Mouse (Mus musculus) lung, postnatal 10 days (tissue): Measurements from ENCODE around the gene Apom.

Source experiments
- DNase-seq: peaks from one replicate; pipeline ENCODE4 v3.0.0; 2021

Apom gene

GRCm38 (mm10) chr17:35131500-35132173 lies at the start of gene Apom:
Gene Apom (minus strand): TSS chr17:35132050.
- no peak for DNase-seq

- DNase-seq: no peak
These were observed 48.2 kb upstream of the Apom start for GRCm38 (mm10) chr17:35180093-35180492.

GRCm38 (mm10) chr17:35178528-35178927 lies 46.7 kb upstream of the Apom start:
- peak; percentile 85 for DNase-seq

- no peak for DNase-seq
These were observed 44.1 kb upstream of the Apom start, which contains the start of gene Aif1 for GRCm38 (mm10) chr17:35175968-35176367. Gene Aif1 (minus strand): TSS chr17:35176068.

- DNase-seq: no peak
These were observed 43.5 kb upstream of the Apom start for GRCm38 (mm10) chr17:35175382-35175781.

- DNase-seq: no peak
These were observed 42.5 kb upstream of the Apom start for GRCm38 (mm10) chr17:35174201-35174977.

- DNase-seq: no peak
These were observed 41.5 kb upstream of the Apom start for GRCm38 (mm10) chr17:35173329-35173728.

- DNase-seq: no peak
These were observed 40.8 kb upstream of the Apom start for GRCm38 (mm10) chr17:35172445-35173234.

GRCm38 (mm10) chr17:35168541-35169207 lies 36.8 kb upstream of the Apom start:
- DNase-seq: peak; percentile 49

GRCm38 (mm10) chr17:35167794-35168193 lies 35.9 kb upstream of the Apom start:
- DNase-seq: no peak

GRCm38 (mm10) chr17:35166352-35167035 lies 34.6 kb upstream of the Apom start:
- peak; percentile 79 for DNase-seq

- DNase-seq: no peak
These were observed 33.8 kb upstream of the Apom start for GRCm38 (mm10) chr17:35165451-35166155.

- peak; percentile 98 for DNase-seq
These were observed 33.0 kb upstream of the Apom start, which contains the start of gene Prrc2a for GRCm38 (mm10) chr17:35164568-35165450. Gene Prrc2a (minus strand): TSS chr17:35164897.

- no peak for DNase-seq
These were observed 32.3 kb upstream of the Apom start for GRCm38 (mm10) chr17:35164218-35164567.

- DNase-seq: no peak
These were observed 31.7 kb upstream of the Apom start for GRCm38 (mm10) chr17:35163326-35164081.

- peak; percentile 55 for DNase-seq
These were observed 30.9 kb upstream of the Apom start for GRCm38 (mm10) chr17:35162730-35163129.

GRCm38 (mm10) chr17:35162121-35162520 lies 30.3 kb upstream of the Apom start:
- no peak for DNase-seq

- DNase-seq: no peak
These were observed 29.6 kb upstream of the Apom start for GRCm38 (mm10) chr17:35161421-35161820.

GRCm38 (mm10) chr17:35159638-35160037 lies 27.8 kb upstream of the Apom start:
- DNase-seq: no peak
